ENCODE assay signal across 8 mouse cellular contexts in genomic region chr10:83361643-83362382, GRCm38 (mm10). TPM values are rescaled to one million over a fixed set of nuclear protein-coding genes. Genes with fewer than 3 reads are reported as not detected.
DNase-seq lines count a peak whose midpoint lies in the region; ATAC-seq and TF ChIP-seq lines count a peak whose summit lies in the region.

No protein-coding gene starts in this region.

- no peak overlapping the region for H3K27ac ChIP-seq in heart, embryonic 10.5 days
- no peak overlapping the region for H3K27ac ChIP-seq in limb, embryonic 14.5 days (replicated peaks; ENCODE audit: low read depth, low read length)
- no peak overlapping the region for H3K27ac ChIP-seq in neural tube, embryonic 12.5 days

- no peak overlapping the region for H3K9ac ChIP-seq in limb, embryonic 14.5 days (ENCODE audit: low read depth, low read length, severe bottlenecking)
- 0 out of 2 replicates have a peak overlapping the region, but pooled peaks have one; percentile 90 for H3K9ac ChIP-seq in neural tube, embryonic 12.5 days

- H3K27me3 ChIP-seq in heart, embryonic 10.5 days (ENCODE audit: insufficient read depth, poor library complexity, severe bottlenecking), result 0 out of 2 replicates have a peak, but pooled peaks cover 3% of the 10 kb centered on the region
- no peaks in the 10 kb centered on the region for H3K27me3 ChIP-seq in limb, embryonic 14.5 days (ENCODE audit: control insufficient read depth, insufficient read depth, low read length)
- H3K27me3 ChIP-seq in neural tube, embryonic 12.5 days (replicated peaks), result no peaks in the 10 kb centered on the region

- H3K36me3 ChIP-seq in heart, embryonic 10.5 days, result peaks cover 43% of the 10 kb centered on the region
- peaks cover 41% of the 10 kb centered on the region for H3K36me3 ChIP-seq in limb, embryonic 14.5 days (ENCODE audit: control insufficient read depth, insufficient read depth, low read length)
- peaks cover 43% of the 10 kb centered on the region for H3K36me3 ChIP-seq in neural tube, embryonic 12.5 days

- no peak overlapping the region for H3K4me2 ChIP-seq in limb, embryonic 14.5 days (replicated peaks; ENCODE audit: low read depth, low read length, severe bottlenecking)
- peak overlapping the region; percentile 84 for H3K4me2 ChIP-seq in neural tube, embryonic 12.5 days (replicated peaks)

- peak overlapping the region; percentile 77; the same call in 1 of the 2 replicates for H3K4me3 ChIP-seq in heart, embryonic 10.5 days
- peak overlapping the region; percentile 87; the same call in 1 of the 2 replicates for H3K4me3 ChIP-seq in limb, embryonic 14.5 days (replicated peaks; ENCODE audit: low read length)
- no peak overlapping the region for H3K4me3 ChIP-seq in neural tube, embryonic 12.5 days

- peak; percentile 91 for DNase-seq in heart, adult 11 months
- DNase-seq in heart, postnatal 36 days, result no peak
- peak; percentile 41 to 47 for DNase-seq in B cell, adult 2 months
- peak; percentile 58 for DNase-seq in c-Kit-positive CD71-positive TER-119-negative erythroid progenitor cells, embryonic 14.5 days (ENCODE audit: low read depth)
- DNase-seq in heart, embryonic 10.5 days (ENCODE audit: low spot score), result no peak
- DNase-seq in limb, embryonic 14.5 days (ENCODE audit: low spot score), result peak; percentile 47
- DNase-seq in ovary, postnatal 14 days (ENCODE audit: low spot score), result no peak

- TF ChIP-seq POLR2A in limb, embryonic 14.5 days (IDR thresholded peaks at IDR 0.05; ENCODE audit: borderline replicate concordance, extremely low read depth, insufficient read depth, insufficient read length), result no peak

- 63% methylated on average over 5 of the region's 5 CpGs for WGBS in heart, embryonic 10.5 days
- 57% methylated on average over 5 of the region's 5 CpGs for WGBS in limb, embryonic 14.5 days
- 53% methylated on average over 5 of the region's 5 CpGs for WGBS in neural tube, embryonic 12.5 days

- peaks cover 31% of the 10 kb centered on the region for H3K4me1 ChIP-seq in heart, embryonic 10.5 days
- peaks cover 11% of the 10 kb centered on the region; the same call in 1 of the 2 replicates for H3K4me1 ChIP-seq in limb, embryonic 14.5 days (ENCODE audit: control insufficient read depth, insufficient read depth, low read length)
- H3K4me1 ChIP-seq in neural tube, embryonic 12.5 days, result peaks cover 11% of the 10 kb centered on the region

- no peak for ATAC-seq in limb, embryonic 14.5 days (ENCODE audit: low FRiP score, low read depth)
- ATAC-seq in neural tube, embryonic 12.5 days (ENCODE audit: low FRiP score, low read depth), result no peak

- H3K9me3 ChIP-seq in heart, embryonic 10.5 days, result no peaks in the 10 kb centered on the region
- no peaks in the 10 kb centered on the region for H3K9me3 ChIP-seq in limb, embryonic 14.5 days (ENCODE audit: control insufficient read depth, low read length)
- H3K9me3 ChIP-seq in neural tube, embryonic 12.5 days, result no peaks in the 10 kb centered on the region

- intact Hi-C loops in heart, postnatal 36 days (cut with DNase I), result loop anchor here (2.0 kb wide), 1 partner anchor 181 kb away; the partner anchor contains the start of gene Washc4

RNA-seq across cellular contexts. Expression of gene D10Wsu102e, which starts 1.8 kb away (rescaled TPM):
- total RNA-seq in heart, postnatal 36 days (2021), result under 1 TPM; 0.49 to 0.67 TPM
- polyA plus RNA-seq in heart, embryonic 10.5 days (2016; fragmentation: Nextera tagmentation; extraction: Ambion mirVana), result 0.64 and 0.80 TPM in 2 replicates
- polyA plus RNA-seq in limb, embryonic 14.5 days (2012; rRNA removed), result 0.64 and 0.69 TPM in 2 replicates
- 0.63 and 0.65 TPM in 2 replicates for polyA plus RNA-seq in limb, embryonic 14.5 days (2014; fragmentation: Nextera tagmentation; extraction: Ambion mirVana)
- polyA plus RNA-seq in neural tube, embryonic 12.5 days (2016; fragmentation: Nextera tagmentation; extraction: Ambion mirVana), result 0.93 and 1.00 TPM in 2 replicates

RNA-seq across cellular contexts. Expression of gene Slc41a2, which starts 24.1 kb away (rescaled TPM):
- total RNA-seq in heart, postnatal 36 days (2021), result 1 to 10 TPM; 1.3 to 1.5 TPM
- polyA plus RNA-seq in heart, embryonic 10.5 days (2016; fragmentation: Nextera tagmentation; extraction: Ambion mirVana), result 0.15 and 0.47 TPM in 2 replicates
- 2.0 and 2.3 TPM in 2 replicates for polyA plus RNA-seq in limb, embryonic 14.5 days (2012; rRNA removed)
- polyA plus RNA-seq in limb, embryonic 14.5 days (2014; fragmentation: Nextera tagmentation; extraction: Ambion mirVana), result 1.7 and 1.9 TPM in 2 replicates
- 1.5 and 2.6 TPM in 2 replicates for polyA plus RNA-seq in neural tube, embryonic 12.5 days (2016; fragmentation: Nextera tagmentation; extraction: Ambion mirVana)

Comparison
In these comparisons a context has a peak if more than half of its experiments do, and no peak if none do; other contexts are left out.
1. DNase-seq: peak in heart, adult 11 months (single experiment), B cell, adult 2 months (2 of 2), c-Kit-positive CD71-positive TER-119-negative erythroid progenitor cells, embryonic 14.5 days (single experiment) and limb, embryonic 14.5 days (single experiment); none in heart, postnatal 36 days (0 of 2), heart, embryonic 10.5 days (single experiment) and ovary, postnatal 14 days (single experiment).